Comparison of ENCODE assay signal across 35 mouse cellular contexts in the genomic region with DNA sequence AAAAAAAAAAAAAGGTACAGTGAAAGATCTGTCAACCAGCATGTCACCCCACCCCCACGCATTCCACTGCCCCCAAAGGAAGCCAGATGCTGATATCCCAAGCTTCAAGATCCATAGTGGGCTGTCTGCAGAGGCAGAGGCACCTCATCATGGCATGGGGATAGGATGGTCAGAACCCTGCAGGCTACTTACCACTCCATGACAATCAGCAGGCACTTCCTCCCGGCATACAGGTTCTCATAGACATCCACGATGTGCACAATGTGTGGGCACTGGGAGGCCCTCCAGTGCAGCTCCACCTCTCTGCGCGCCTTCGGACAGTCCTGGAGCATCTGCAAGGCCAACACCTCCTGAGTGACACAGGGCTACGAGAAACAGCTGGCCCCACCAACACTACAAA. TPM values are rescaled to one million over a fixed set of nuclear protein-coding genes. Genes with fewer than 3 reads are reported as not detected.
DNase-seq lines count a peak whose midpoint lies in the region; ATAC-seq and TF ChIP-seq lines count a peak whose summit lies in the region.
"Had no signal": no experiment of that assay in that cellular context is flagged by ENCODE, and none has a peak within 500 bp of the region (broad histone marks: within the 10 kb centered on the region; RNA-seq: fewer than 3 reads in every experiment).

No protein-coding gene starts in this region.

- H3K9me3 ChIP-seq in hindbrain, embryonic 10.5 days: no peaks in the 10 kb centered on the region
- H3K9me3 ChIP-seq in hindbrain, postnatal 0 days (ENCODE audit: low read length): no peaks in the 10 kb centered on the region
- H3K9me3 ChIP-seq in CH12.LX (replicated peaks; ENCODE audit: low read length) (no peaks in the 10 kb centered on the region), ES-E14 (ENCODE audit: control insufficient read depth, insufficient read depth, low read depth, low read length) (no peaks in the 10 kb centered on the region)
- H3K9me3 ChIP-seq: embryonic facial prominence, embryonic 12.5 days; G1E; hindbrain, embryonic 12.5 days; limb, embryonic 10.5 days; limb, embryonic 15.5 days; liver, embryonic 13.5 days; midbrain, embryonic 15.5 days; neural tube, embryonic 15.5 days had no signal

- H3K9ac ChIP-seq in heart, adult 2 months (ENCODE audit: low read depth, low read length): no peak overlapping the region
- no peak overlapping the region for H3K9ac ChIP-seq in hindbrain, postnatal 0 days (replicated peaks; ENCODE audit: low read length)
- H3K9ac ChIP-seq in CH12.LX (ENCODE audit: insufficient read depth, low read depth) (no peak overlapping the region), ES-E14 (ENCODE audit: insufficient read depth, low read depth, low read length, poor library complexity, severe bottlenecking) (no peak overlapping the region)
- H3K9ac ChIP-seq: embryonic facial prominence, embryonic 12.5 days; hindbrain, embryonic 12.5 days; limb, embryonic 15.5 days; liver, embryonic 13.5 days; midbrain, embryonic 15.5 days; neural tube, embryonic 15.5 days had no signal

- no peak for TF ChIP-seq EP300 in heart, adult 2 months (IDR thresholded peaks at IDR 0.05; ENCODE audit: insufficient read depth, low read depth, low read length)
- no peak for TF ChIP-seq EP300 in CH12.LX (IDR thresholded peaks at IDR 0.05; ENCODE audit: low read length)

- in situ Hi-C loops in CH12.LX (cut with MboI; ENCODE audit: low pct_ligation_motif_present, low pct_unique_long_range_greater_than_20kb, low sequenced_read_pairs) (loop anchor here (10.0 kb wide), 2 partner anchors 344 to 514 kb away; a partner anchor contains a TSS), ES-E14 (cut with MboI; ENCODE audit: low sequenced_read_pairs in 2 of 2, unreplicated experiment in 2 of 2) (loop anchor here (10.0 to 25.0 kb wide), 2 partner anchors 171 to 184 kb away; a partner anchor contains a TSS)

- H3K4me3 ChIP-seq in heart, adult 2 months: no peak overlapping the region
- H3K4me3 ChIP-seq in hindbrain, embryonic 10.5 days: no peak overlapping the region
- no peak overlapping the region for H3K4me3 ChIP-seq in hindbrain, postnatal 0 days (ENCODE audit: low read length)
- no peak overlapping the region for H3K4me3 ChIP-seq in CH12.LX (replicated peaks in 1 of 3; ENCODE audit: low read depth in 2 of 3, low read length in 2 of 3, poor library complexity in 1 of 3)
- no peak overlapping the region for H3K4me3 ChIP-seq in ES-E14 (ENCODE audit: insufficient read depth in 1 of 2, low read depth in 1 of 2, low read length in 2 of 2, poor library complexity in 1 of 2, severe bottlenecking in 1 of 2)
- H3K4me3 ChIP-seq: embryonic facial prominence, embryonic 12.5 days; hindbrain, embryonic 12.5 days; limb, embryonic 10.5 days; limb, embryonic 15.5 days; liver, embryonic 13.5 days; midbrain, embryonic 15.5 days; neural tube, embryonic 15.5 days had no signal

- H3K27ac ChIP-seq in heart, adult 2 months: no peak overlapping the region
- H3K27ac ChIP-seq in hindbrain, embryonic 10.5 days: peak overlapping the region; percentile 23; the same call in 1 of the 2 replicates
- no peak overlapping the region for H3K27ac ChIP-seq in hindbrain, postnatal 0 days
- H3K27ac ChIP-seq in CH12.LX (ENCODE audit: insufficient read depth, low read depth): no peak overlapping the region
- H3K27ac ChIP-seq in ES-E14 (ENCODE audit: insufficient read depth, low read depth, low read length, poor library complexity, severe bottlenecking): no peak overlapping the region
- H3K27ac ChIP-seq: embryonic facial prominence, embryonic 12.5 days; hindbrain, embryonic 12.5 days; limb, embryonic 10.5 days; limb, embryonic 15.5 days; liver, embryonic 13.5 days; macrophage; midbrain, embryonic 15.5 days; neural tube, embryonic 15.5 days had no signal

- no peaks in the 10 kb centered on the region for H3K27me3 ChIP-seq in heart, adult 2 months (ENCODE audit: control insufficient read depth, insufficient read depth, low read length)
- no peaks in the 10 kb centered on the region for H3K27me3 ChIP-seq in hindbrain, embryonic 10.5 days (ENCODE audit: insufficient read depth, poor library complexity, severe bottlenecking)
- no peaks in the 10 kb centered on the region for H3K27me3 ChIP-seq in hindbrain, postnatal 0 days (ENCODE audit: insufficient read depth, low read length)
- H3K27me3 ChIP-seq in CH12.LX (replicated peaks): no peaks in the 10 kb centered on the region
- H3K27me3 ChIP-seq: embryonic facial prominence, embryonic 12.5 days; hindbrain, embryonic 12.5 days; limb, embryonic 15.5 days; liver, embryonic 13.5 days; midbrain, embryonic 15.5 days; neural tube, embryonic 15.5 days had no signal

- H3K79me2 ChIP-seq in heart, adult 2 months (replicated peaks; ENCODE audit: control insufficient read depth, insufficient read depth, low read length): no peaks in the 10 kb centered on the region; the same call in 1 of the 2 replicates
- H3K79me2 ChIP-seq in CH12.LX (replicated peaks; ENCODE audit: control insufficient read depth, extremely low read depth, insufficient read depth, poor library complexity, severe bottlenecking): 0 out of 2 replicates have a peak, but pooled peaks cover 2% of the 10 kb centered on the region

- H3K4me2 ChIP-seq in hindbrain, postnatal 0 days (ENCODE audit: low read depth, low read length): no peak overlapping the region
- no peak overlapping the region for H3K4me2 ChIP-seq in CH12.LX (ENCODE audit: insufficient read depth, low read depth, poor library complexity, severe bottlenecking)
- H3K4me2 ChIP-seq: embryonic facial prominence, embryonic 12.5 days; hindbrain, embryonic 12.5 days; limb, embryonic 15.5 days; liver, embryonic 13.5 days; midbrain, embryonic 15.5 days; neural tube, embryonic 15.5 days had no signal

- H3K36me3 ChIP-seq in heart, adult 2 months (ENCODE audit: control insufficient read depth, insufficient read depth, low read length): peaks cover 4% of the 10 kb centered on the region; the same call in 1 of the 2 replicates
- peaks cover 46% of the 10 kb centered on the region for H3K36me3 ChIP-seq in hindbrain, embryonic 10.5 days
- H3K36me3 ChIP-seq in hindbrain, postnatal 0 days (ENCODE audit: insufficient read depth, low read length): peaks cover 25% of the 10 kb centered on the region; the same call in 1 of the 2 replicates
- H3K36me3 ChIP-seq in CH12.LX (replicated peaks in 1 of 2; ENCODE audit: control insufficient read depth in 1 of 2, insufficient read depth in 1 of 2, low read length in 1 of 2) (peaks cover 32 to 56% of the 10 kb centered on the region in 2 experiments), ES-E14 (ENCODE audit: control insufficient read depth, insufficient read depth, low read length, poor library complexity, severe bottlenecking) (peaks cover 3% of the 10 kb centered on the region; the same call in 1 of the 2 replicates)

- no peak for ATAC-seq in hindbrain, postnatal 0 days
- ATAC-seq: intestine, embryonic 16.5 days; midbrain, embryonic 15.5 days had no signal

- TF ChIP-seq POLR2A in heart, adult 2 months (IDR thresholded peaks at IDR 0.05; ENCODE audit: insufficient read depth, low read depth, low read length): no peak
- TF ChIP-seq POLR2A in CH12.LX (IDR thresholded peaks at IDR 0.05; ENCODE audit: low read depth, low read length): no peak

- TF ChIP-seq RAD21 in CH12.LX (IDR thresholded peaks at IDR 0.05; ENCODE audit: low read depth, low read length): no peak

- DNase-seq in heart, adult 11 months: peak; percentile 90
- no peak for DNase-seq in heart, adult 2 months
- DNase-seq in hindbrain, embryonic 10.5 days (ENCODE audit: low spot score): no peak
- no peak for DNase-seq in hindbrain, postnatal 0 days (ENCODE audit: low spot score)
- DNase-seq in CH12.LX (ENCODE audit: extremely low read depth) (no peak), ES-E14 (ENCODE audit: low read depth, low spot score) (no peak)
- DNase-seq: adrenal gland, postnatal 14 days; B cell, adult 2 months; cerebellum, adult 11 months; cerebellum, adult 9-10 months; cerebellum, postnatal 36 days; gastrocnemius, postnatal 25 days; kidney, adult 9 months; kidney, postnatal 10 days; layer of hippocampus, adult 9-11 months; liver, embryonic 13.5 days; lung, adult 18-20 months; retina, postnatal 1 day; right cerebral cortex, postnatal 14 days; thymus, postnatal 4 days had no signal

- dilution Hi-C loops in CH12.LX (cut with MboI; ENCODE audit: extremely low pct_ligation_motif_present, extremely low pct_unique_long_range_greater_than_20kb, low sequenced_read_pairs): no loop called here

- intact Hi-C loops in heart, adult 2 months (cut with DNase I): loop anchor here (10.0 kb wide), 1 partner anchor 514 kb away; no protein-coding TSS in a partner anchor

- TF ChIP-seq CTCF in heart, adult 2 months (IDR thresholded peaks at IDR 0.05): no peak
- no peak for TF ChIP-seq CTCF in hindbrain, postnatal 0 days (IDR thresholded peaks at IDR 0.05; ENCODE audit: low read depth)
- TF ChIP-seq CTCF in CH12.LX (conservative IDR thresholded peaks at IDR 0.05 in 1 of 2, IDR thresholded peaks at IDR 0.05 in 1 of 2; ENCODE audit: low read depth in 2 of 2, low read length in 2 of 2): no peak

- 51% methylated on average over 7 of the region's 7 CpGs for WGBS in heart, adult 2 months
- WGBS in hindbrain, embryonic 10.5 days: 78% methylated on average over 7 of the region's 7 CpGs
- WGBS in hindbrain, postnatal 0 days: 79% methylated on average over 7 of the region's 7 CpGs

- peaks cover 28% of the 10 kb centered on the region for H3K4me1 ChIP-seq in heart, adult 2 months (ENCODE audit: control insufficient read depth, insufficient read depth, low read length)
- H3K4me1 ChIP-seq in hindbrain, embryonic 10.5 days (replicated peaks): peaks cover 58% of the 10 kb centered on the region
- peaks cover 11% of the 10 kb centered on the region; the same call in 1 of the 2 replicates for H3K4me1 ChIP-seq in hindbrain, postnatal 0 days (ENCODE audit: insufficient read depth, low read length)
- H3K4me1 ChIP-seq in CH12.LX (ENCODE audit: control insufficient read depth in 1 of 2, insufficient read depth in 2 of 2) (peaks cover 10 to 64% of the 10 kb centered on the region in 2 experiments), ES-E14 (ENCODE audit: control insufficient read depth in 2 of 2, insufficient read depth in 2 of 2, low read length in 2 of 2, poor library complexity in 1 of 2) (no peaks in the 10 kb centered on the region)

RNA-seq across cellular contexts. Expression of a gene that starts 38.8 kb away (rescaled TPM):
- not detected for total RNA-seq in heart, adult 2 months (2021)
- not detected in 2 replicates for polyA plus RNA-seq in heart, adult 2 months (2012; rRNA removed)
- not detected in 2 replicates for polyA plus RNA-seq in hindbrain, embryonic 10.5 days (2016; fragmentation: Nextera tagmentation; extraction: Ambion mirVana)
- total RNA-seq in hindbrain, postnatal 0 days (2014; rRNA removed): not detected in 2 replicates
- not detected in 2 replicates for polyA plus RNA-seq in hindbrain, postnatal 0 days (2015; fragmentation: Nextera tagmentation; extraction: Ambion mirVana)
- total RNA-seq in CH12.LX (2012; rRNA removed) (389 and 399 TPM in 2 replicates), CH12.LX (2014; rRNA removed) (903 and 969 TPM in 2 replicates), ES-E14 (2012; rRNA removed) (0.48 and 1.8 TPM in 2 replicates)
- polyA plus RNA-seq in CH12.LX (2012; ENCODE audit: insufficient read length, low read depth): 236 and 284 TPM in 2 replicates
- total RNA-seq: adrenal gland, postnatal 14 days; G1E; gastrocnemius, postnatal 25 days; heart, adult 18-20 months; left cerebral cortex, postnatal 10 days; megakaryocyte-erythroid progenitor cell, adult 5-6 weeks had no signal
- polyA plus RNA-seq: embryonic facial prominence, embryonic 12.5 days; G1E; heart, postnatal 0 days; hindbrain, embryonic 12.5 days; intestine, embryonic 16.5 days; limb, embryonic 10.5 days; limb, embryonic 15.5 days; liver, embryonic 13.5 days; midbrain, embryonic 15.5 days; neural tube, embryonic 15.5 days; small intestine, adult 2 months; testis, adult 2 months had no signal

RNA-seq across cellular contexts. Expression of a gene that starts 39.2 kb away (rescaled TPM):
- total RNA-seq in heart, adult 2 months (2021): 100 to 1,000 TPM; 283 to 363 TPM
- 196 and 305 TPM in 2 replicates for polyA plus RNA-seq in heart, adult 2 months (2012; rRNA removed)
- 47.0 and 51.1 TPM in 2 replicates for polyA plus RNA-seq in hindbrain, embryonic 10.5 days (2016; fragmentation: Nextera tagmentation; extraction: Ambion mirVana)
- total RNA-seq in hindbrain, postnatal 0 days (2014; rRNA removed): 71.1 and 74.2 TPM in 2 replicates
- 19.7 and 21.2 TPM in 2 replicates for polyA plus RNA-seq in hindbrain, postnatal 0 days (2015; fragmentation: Nextera tagmentation; extraction: Ambion mirVana)
- total RNA-seq in CH12.LX (2012; rRNA removed): 54.2 and 55.0 TPM in 2 replicates
- total RNA-seq in CH12.LX (2014; rRNA removed): 58.6 and 62.9 TPM in 2 replicates
- 63.5 and 68.6 TPM in 2 replicates for polyA plus RNA-seq in CH12.LX (2012; ENCODE audit: insufficient read length, low read depth)
- total RNA-seq in ES-E14 (2012; rRNA removed): 27.3 and 38.0 TPM in 2 replicates

Comparison
In these comparisons a context has a peak if more than half of its experiments do, and no peak if none do; other contexts are left out.
1. RNA of a gene that starts 38.8 kb away (total RNA-seq): 389 to 969 TPM in CH12.LX; 0.48 to 1.8 TPM in ES-E14, not detected in heart, adult 2 months and not detected in hindbrain, postnatal 0 days; every median in the first group is over 100 times any median in the second.